Mouse (Mus musculus) cerebellum, adult (tissue): ENCODE results near the gene Mast3.

ENCODE experiments used
- ATAC-seq: cut with Nextera tagmentation; 2 replicates; pipeline ENCODE4 v1.9.2; 2017; ENCODE audit warnings: mild to moderate bottlenecking, moderate library complexity, mixed read lengths; ENCODE audit not compliant: insufficient number of reproducible peaks, low FRiP score, low TSS enrichment

Gene Mast3

GRCm38 (mm10) chr8:70749097-70749674 lies 55.7 kb downstream of the Mast3 start:
- ATAC-seq: no peak

GRCm38 (mm10) chr8:70748246-70749096 lies 56.4 kb downstream of the Mast3 start:
- no peak for ATAC-seq

- ATAC-seq: no peak
Measured at GRCm38 (mm10) chr8:70747211-70747890, 57.5 kb downstream of the Mast3 start.

GRCm38 (mm10) chr8:70746676-70747075 lies 58.2 kb downstream of the Mast3 start:
- no peak for ATAC-seq

GRCm38 (mm10) chr8:70745691-70746220 lies 59.1 kb downstream of the Mast3 start:
- no peak for ATAC-seq

GRCm38 (mm10) chr8:70744806-70745205 lies 60.0 kb downstream of the Mast3 start:
- no peak for ATAC-seq

GRCm38 (mm10) chr8:70743656-70744590 lies 60.9 kb downstream of the Mast3 start:
- 0 out of 2 replicates have a peak, but pooled peaks have one; percentile 12 for ATAC-seq

- ATAC-seq: no peak
Measured at GRCm38 (mm10) chr8:70742981-70743655, 61.7 kb downstream of the Mast3 start.

GRCm38 (mm10) chr8:70742176-70742575 lies 62.7 kb downstream of the Mast3 start:
- ATAC-seq: no peak

- no peak for ATAC-seq
Measured at GRCm38 (mm10) chr8:70741661-70742060, 63.2 kb downstream of the Mast3 start.

- no peak for ATAC-seq
Measured at GRCm38 (mm10) chr8:70738211-70738610, 66.6 kb downstream of the Mast3 start.

GRCm38 (mm10) chr8:70737705-70738104 lies 67.1 kb downstream of the Mast3 start:
- ATAC-seq: no peak

- no peak for ATAC-seq
Measured at GRCm38 (mm10) chr8:70730956-70731355, 73.9 kb downstream of the Mast3 start.

- ATAC-seq: no peak
Measured at GRCm38 (mm10) chr8:70729808-70730475, 74.9 kb downstream of the Mast3 start.
